Mouse (Mus musculus): ENCODE measurements around the gene Cep95.

The Cep95 gene

GRCm38 (mm10) chr11:106814601-106815320, 25.7 kb downstream of the Cep95 start:
- DNase-seq (ENCODE audit: low spot score in 2 of 2): peak in 1 of 2 experiments; percentile 36

GRCm38 (mm10) chr11:106815331-106815730, 26.3 kb downstream of the Cep95 start:
- no peak for DNase-seq (ENCODE audit: low spot score in 2 of 2)

- DNase-seq (ENCODE audit: low spot score in 2 of 2): no peak
Measured at GRCm38 (mm10) chr11:106815761-106816160, 26.7 kb downstream of the Cep95 start.

GRCm38 (mm10) chr11:106816316-106816715, 27.3 kb downstream of the Cep95 start:
- DNase-seq (ENCODE audit: low spot score in 2 of 2): no peak

GRCm38 (mm10) chr11:106817156-106817555, 28.1 kb downstream of the Cep95 start:
- no peak for DNase-seq (ENCODE audit: low spot score in 2 of 2)

DNA sequence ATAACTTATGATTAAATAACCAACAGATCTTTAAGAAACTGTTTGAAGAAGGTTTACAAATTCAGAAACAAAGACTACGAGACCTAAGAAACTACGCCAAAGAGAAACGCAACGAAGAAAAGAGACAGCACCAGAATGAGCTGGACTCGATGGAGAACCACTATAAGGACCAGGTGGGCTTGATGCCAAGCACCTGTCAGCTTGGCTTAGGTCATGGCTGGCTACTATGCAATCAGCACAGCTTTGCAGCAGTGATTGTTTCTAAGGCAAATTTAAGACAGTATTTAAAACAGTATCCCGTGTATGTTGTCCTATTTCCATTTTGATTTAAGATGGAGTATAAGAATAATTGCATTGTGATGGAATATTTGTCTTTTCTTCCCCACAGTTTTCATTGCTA, 28.8 kb downstream of the Cep95 start:
- peak in 1 of 2 experiments; percentile 72 for DNase-seq (ENCODE audit: low spot score in 2 of 2)

- DNase-seq (ENCODE audit: low spot score in 2 of 2): peak in 1 of 2 experiments; percentile 28
Measured at GRCm38 (mm10) chr11:106818341-106818740, 29.3 kb downstream of the Cep95 start.

DNA sequence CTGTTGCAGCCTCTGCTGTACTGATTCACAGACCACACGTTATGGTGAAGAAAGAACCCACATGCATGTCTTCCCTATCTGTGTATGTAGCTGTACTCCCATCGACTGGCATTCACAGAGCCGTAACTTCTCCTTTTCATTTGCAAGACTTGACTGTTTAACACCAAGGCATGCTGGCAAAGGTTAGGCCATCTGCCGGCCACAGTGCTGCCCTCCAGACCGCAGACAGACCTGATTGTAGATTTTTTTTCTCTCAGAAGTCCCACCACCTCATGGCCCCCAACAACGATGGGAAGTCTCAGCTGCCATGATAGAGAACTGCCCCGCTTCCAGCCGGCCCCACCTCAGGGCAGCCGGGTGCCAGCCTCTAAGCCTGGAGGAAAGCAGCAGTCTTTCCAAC, 30.5 kb downstream of the Cep95 start:
- no peak for DNase-seq (ENCODE audit: low spot score in 2 of 2)

GRCm38 (mm10) chr11:106820252-106820651, 31.2 kb downstream of the Cep95 start:
- DNase-seq (ENCODE audit: low spot score in 2 of 2): no peak

DNA sequence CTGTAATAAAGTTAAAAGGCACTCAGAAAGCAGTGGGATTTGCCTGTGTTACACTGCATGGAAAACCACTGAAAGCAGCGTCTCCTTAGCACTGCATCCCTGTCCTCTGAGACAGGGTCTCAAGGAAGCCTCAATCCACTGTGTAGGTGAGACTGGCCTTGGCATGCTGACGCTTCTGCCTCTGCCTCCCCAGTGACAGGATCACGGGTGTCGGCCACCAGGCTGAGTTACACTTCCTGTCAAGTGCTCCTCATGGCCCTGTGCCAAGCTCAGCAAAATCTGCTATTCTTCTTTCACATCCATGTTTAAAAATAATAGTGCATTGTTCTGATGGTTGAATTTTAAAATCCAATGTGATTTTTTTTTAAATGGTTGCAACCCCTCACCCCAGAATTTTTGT, 31.9 kb downstream of the Cep95 start:
- DNase-seq (ENCODE audit: low spot score in 2 of 2): no peak

DNA sequence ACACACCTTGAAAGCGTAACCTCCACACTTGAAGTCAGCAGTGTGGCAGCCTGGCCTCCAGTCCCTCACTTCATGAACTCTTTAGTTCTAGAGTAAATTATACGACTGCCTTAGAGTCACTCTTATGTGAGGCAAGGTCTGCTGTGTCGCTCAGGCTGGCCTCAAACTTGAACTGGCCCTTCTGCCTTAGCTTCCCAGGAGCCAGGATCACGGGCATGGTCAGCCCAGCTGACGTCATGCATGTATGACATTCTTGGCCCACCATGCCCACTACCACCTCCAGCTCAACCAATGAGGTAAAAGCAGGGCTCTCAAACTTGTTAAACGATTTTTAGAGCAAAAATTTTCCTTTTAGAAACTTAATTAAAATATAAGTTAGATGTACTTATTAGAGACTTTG, 32.3 kb downstream of the Cep95 start:
- no peak for DNase-seq (ENCODE audit: low spot score in 2 of 2)

- DNase-seq (ENCODE audit: low spot score in 2 of 2): no peak
Measured at GRCm38 (mm10) chr11:106822491-106822890, 33.4 kb downstream of the Cep95 start.

- DNase-seq (ENCODE audit: low spot score in 2 of 2): no peak
Measured at GRCm38 (mm10) chr11:106822911-106823310, 33.9 kb downstream of the Cep95 start.

DNA sequence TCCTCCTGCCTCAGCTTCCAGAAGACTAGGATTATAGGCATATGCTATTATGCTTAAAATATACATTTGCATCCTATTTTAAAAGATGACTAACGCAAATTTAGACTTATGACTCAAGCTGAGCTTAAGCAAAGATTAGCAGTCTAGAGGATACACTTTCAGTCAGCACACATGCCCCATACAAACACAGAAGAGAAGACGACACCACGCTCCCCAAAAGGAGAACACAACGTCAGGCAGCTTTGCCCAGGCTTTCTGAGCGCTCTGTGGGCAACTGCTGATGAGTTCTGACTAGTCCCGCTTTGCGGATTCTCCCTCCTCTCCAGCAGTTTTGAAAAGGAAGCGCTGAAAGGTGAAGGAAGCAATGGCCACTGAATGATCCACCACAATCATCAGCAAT, 34.7 kb downstream of the Cep95 start:
- DNase-seq (ENCODE audit: low spot score in 2 of 2): no peak

- DNase-seq (ENCODE audit: low spot score in 2 of 2): no peak
Measured at GRCm38 (mm10) chr11:106824403-106824802, 35.4 kb downstream of the Cep95 start.

GRCm38 (mm10) chr11:106828079-106828478, 39.0 kb downstream of the Cep95 start:
- no peak for DNase-seq (ENCODE audit: low spot score in 2 of 2)

- DNase-seq (ENCODE audit: low spot score in 2 of 2): no peak
Measured at GRCm38 (mm10) chr11:106842002-106842401, 53.0 kb downstream of the Cep95 start.

- DNase-seq (ENCODE audit: low spot score in 2 of 2): no peak
Measured at GRCm38 (mm10) chr11:106851438-106851837, 62.4 kb downstream of the Cep95 start.

Data from cerebellum, postnatal 4 days (tissue).